Mouse (Mus musculus): ENCODE results near the gene Cfc1.
"Not testable (repeated sequence)": the region's sequence is repeated elsewhere in the genome, so short reads cannot be mapped to it uniquely, and the experiment has no call there.

DNA sequence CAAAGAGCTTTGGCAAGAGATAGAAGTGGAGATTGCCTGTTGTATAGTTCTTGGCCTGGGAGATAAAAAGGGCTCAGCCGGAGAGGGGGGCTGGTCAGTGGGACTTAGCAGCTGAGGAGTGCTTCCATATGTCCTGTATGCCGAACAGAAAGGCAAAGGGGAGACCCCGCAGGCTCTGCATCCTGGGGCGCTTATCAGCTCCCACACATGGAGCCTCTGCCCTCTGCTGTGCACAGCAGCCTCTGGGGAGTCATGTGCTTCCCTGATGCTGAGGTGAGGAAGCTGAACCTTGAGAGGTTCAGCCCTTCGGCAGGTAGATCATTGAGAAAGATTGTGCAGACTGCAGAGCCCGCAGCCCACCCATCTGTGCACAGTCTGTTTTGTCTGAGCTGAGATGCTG lies 18.2 kb upstream of the Cfc1 start:
- TF ChIP-seq CTCF (IDR thresholded peaks at IDR 0.05; ENCODE audit: low read depth, low read length); POLR2A (IDR thresholded peaks at IDR 0.05; ENCODE audit: borderline replicate concordance, low read depth, low read length): not testable (repeated sequence)
